Mouse (Mus musculus) spleen, postnatal 36 days (tissue): Measurements from ENCODE around the gene Hs6st3.
"Not testable (repeated sequence)": the region's sequence is repeated elsewhere in the genome, so short reads cannot be mapped to it uniquely, and the experiment has no call there.

ENCODE experiments used
- DNase-seq, 2 experiments: peaks; one replicate each; pipeline ENCODE4 v3.0.0; 2022; ENCODE audit warnings: low spot score in 2 of 2, mixed read lengths in 1 of 2

The Hs6st3 gene

GRCm38 (mm10) chr14:119451594-119451993 lies 313.5 kb downstream of the Hs6st3 start:
- DNase-seq, result no peak

DNA sequence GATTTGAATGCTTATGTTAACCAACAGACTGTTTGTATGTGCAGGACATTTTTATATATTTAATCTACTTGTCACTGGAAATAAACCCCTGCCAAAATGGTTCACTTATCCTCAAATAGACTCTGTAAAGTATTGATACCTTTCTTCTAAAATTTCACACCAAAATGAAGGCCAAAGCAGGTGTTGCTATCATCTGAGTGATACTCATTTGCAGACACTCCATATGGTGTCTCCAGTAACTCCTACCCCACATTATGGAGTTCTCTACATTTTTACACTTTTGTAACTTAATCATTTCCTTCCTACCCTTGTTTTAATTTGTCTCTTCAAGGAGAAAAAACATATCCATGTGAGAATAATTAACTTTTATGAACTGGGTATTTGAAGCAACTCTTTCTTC lies 314.2 kb downstream of the Hs6st3 start:
- no peak for DNase-seq

GRCm38 (mm10) chr14:119452797-119453196 lies 314.7 kb downstream of the Hs6st3 start:
- DNase-seq, result no peak

DNA sequence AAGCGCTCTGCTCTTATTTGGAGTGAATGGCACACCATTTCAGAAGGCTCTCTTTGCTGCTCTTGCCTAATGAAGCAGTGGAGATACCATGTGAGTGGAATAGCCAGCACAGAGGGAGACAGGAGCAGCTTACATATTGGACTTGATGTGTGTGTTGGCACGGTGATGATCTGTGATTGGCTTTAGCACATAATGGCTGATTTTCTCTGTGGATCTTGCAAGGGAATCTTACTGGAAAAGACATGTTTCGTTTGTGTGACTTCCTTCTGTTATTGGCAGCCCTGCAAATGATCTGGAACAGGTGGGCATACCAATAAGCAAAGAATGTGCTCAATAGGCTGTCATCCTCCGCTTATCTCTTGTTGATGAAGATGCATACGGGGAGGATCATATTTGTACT lies 326.2 kb downstream of the Hs6st3 start:
- DNase-seq, result no peak

GRCm38 (mm10) chr14:119464883-119465282 lies 326.7 kb downstream of the Hs6st3 start:
- no peak for DNase-seq

DNA sequence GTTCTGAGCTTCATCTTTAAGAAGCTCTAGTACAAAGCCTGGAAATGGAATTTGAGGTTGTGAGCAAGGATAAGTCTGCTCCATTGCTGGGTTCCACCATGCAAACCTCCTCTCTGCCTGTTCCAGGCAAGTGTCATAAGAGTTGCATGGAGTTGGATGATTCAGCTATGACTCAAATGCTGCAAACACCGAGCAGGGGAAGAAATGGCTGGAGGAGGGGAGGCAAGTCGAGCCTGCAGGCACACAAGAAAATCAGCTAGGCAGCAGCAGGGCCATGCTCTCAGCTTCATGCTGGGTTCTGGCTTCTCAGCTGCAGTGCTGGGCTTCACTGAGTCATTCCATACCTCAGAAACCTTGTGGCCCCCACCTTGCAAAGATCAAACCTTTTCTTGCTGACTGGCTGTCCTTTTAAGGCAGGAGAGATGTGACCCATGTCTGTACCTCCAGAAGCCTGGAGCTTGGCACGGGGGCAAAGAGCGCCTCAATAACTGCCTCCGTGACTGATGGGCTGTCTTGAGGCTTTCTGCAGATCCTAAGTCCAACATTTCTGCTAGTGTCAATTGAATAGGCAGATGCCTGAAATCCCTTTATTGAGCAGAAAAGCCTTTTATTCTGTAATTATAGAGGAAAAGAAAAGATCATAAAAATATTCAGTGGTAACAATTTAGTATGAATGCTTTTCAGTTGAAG lies 328.9 kb downstream of the Hs6st3 start:
- DNase-seq, result no peak

DNA sequence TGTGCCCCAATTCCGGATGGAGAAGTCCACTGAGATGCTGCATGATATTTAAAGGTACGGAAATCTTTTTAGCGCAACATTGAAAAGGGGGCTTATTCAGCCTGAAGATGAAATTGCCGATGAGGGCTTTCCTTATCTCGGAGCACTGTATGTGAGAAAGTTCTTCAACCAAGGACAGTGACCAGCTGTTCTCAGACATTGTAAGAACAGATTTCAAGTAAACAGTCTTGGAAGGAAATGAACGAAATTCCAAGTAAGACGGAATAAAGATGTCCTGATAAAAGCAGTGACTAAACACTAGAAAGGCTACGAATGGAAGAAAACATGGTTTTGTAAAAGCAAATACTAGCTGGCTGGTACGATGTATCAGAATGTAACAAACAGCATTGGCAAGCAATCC lies 338.4 kb downstream of the Hs6st3 start:
- no peak for DNase-seq

DNA sequence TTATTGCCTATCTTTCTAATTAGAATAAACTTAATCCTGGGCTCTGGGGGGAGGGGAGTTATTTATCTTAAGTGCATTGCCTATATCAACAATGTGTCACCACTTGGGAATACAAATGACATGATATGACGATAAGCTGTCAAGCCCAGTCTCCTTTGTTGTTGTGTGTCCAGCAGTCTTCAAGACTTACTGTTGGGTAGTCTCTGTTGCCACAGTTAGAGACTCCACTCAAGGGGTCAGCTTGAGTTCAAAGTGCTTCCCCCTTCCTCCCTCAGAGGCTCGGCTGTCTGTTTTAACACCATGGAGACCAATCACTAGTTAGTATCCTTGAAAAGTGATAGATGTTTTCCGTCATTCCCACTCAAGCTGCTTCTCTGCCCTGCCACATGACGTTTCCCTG lies 339.7 kb downstream of the Hs6st3 start:
- DNase-seq, result no peak

DNA sequence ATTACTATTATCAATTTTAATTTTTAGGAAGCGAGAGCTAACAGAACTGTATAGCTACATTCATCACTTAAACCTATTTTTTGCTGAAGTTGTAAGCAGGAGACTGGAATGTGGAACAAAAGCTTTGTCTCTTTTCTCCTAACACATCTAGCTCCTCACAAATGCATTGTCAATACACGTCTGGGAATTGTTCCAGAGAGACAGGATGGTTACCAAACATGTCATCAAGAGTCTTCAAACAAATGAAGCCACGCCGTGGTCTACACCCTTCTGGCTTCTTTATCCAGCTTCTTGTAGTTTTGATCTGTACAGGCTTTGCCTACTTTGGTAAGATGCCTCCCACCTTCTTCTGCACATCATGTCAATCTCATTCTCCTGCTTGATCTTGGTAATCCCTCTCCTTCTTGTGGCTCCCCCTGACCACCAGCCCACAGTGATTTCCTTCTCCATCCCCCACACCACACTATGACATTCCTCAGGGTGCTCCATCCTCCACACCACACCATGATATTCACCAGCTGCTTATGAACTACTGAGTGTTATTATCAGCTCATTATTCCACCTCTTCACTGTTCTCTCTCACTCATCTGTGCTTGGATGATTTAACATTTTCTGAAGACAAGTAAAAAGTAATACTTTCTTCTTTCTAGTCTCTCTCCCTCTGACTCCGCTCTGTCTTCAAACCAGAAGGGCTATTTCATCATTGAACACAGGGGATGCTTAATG lies 351.0 kb downstream of the Hs6st3 start:
- no peak for DNase-seq

GRCm38 (mm10) chr14:119520632-119521031 lies 382.5 kb downstream of the Hs6st3 start:
- no peak for DNase-seq

GRCm38 (mm10) chr14:119521056-119521455 lies 382.9 kb downstream of the Hs6st3 start:
- DNase-seq, result no peak

- DNase-seq, result no peak
Observed at GRCm38 (mm10) chr14:119532889-119533546, 394.9 kb downstream of the Hs6st3 start.

DNA sequence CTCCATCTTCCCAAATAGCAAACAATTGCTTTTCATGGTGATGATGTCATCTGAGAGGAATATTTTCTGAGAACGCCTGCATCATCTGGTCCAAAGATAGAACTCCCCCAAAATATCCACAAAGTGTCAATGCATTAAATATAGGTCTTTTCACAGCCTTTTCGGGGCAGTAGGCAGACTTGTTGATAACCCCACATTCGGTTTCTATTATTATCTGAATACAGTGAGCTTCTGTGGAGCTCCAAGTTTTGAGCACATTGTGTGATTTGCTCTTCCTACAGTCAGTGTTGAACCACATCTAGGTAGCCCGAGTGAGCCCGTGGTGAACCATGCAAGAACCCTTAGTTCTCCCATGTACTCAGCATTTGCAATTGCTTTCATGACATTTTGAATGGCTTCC lies 402.4 kb downstream of the Hs6st3 start:
- DNase-seq, result no peak

GRCm38 (mm10) chr14:119544596-119544995 lies 406.5 kb downstream of the Hs6st3 start:
- DNase-seq, result no peak

GRCm38 (mm10) chr14:119558356-119558755 lies 420.2 kb downstream of the Hs6st3 start:
- no peak for DNase-seq

DNA sequence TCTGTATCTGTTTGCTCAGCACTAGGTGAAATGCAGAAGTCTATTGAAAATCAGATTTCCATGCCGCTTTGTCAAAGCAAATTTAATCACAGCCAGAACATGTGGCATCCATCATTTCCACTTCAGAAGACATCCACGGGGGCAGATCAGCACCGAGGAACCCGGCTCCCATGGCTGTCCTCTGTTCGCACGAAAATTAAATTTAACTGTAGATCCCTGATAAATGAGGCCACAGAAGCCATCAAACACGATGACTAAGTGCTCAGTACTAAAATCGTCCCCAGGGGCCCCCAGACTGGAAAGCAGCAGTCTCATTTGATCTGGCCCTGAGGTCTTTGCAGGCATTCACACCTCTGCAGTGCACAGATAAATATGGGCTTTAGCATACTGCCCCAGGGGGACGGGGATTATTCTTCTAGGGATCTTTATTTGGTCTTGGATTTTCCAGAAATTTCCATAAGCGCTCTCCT lies 443.9 kb downstream of the Hs6st3 start:
- DNase-seq, result no peak

DNA sequence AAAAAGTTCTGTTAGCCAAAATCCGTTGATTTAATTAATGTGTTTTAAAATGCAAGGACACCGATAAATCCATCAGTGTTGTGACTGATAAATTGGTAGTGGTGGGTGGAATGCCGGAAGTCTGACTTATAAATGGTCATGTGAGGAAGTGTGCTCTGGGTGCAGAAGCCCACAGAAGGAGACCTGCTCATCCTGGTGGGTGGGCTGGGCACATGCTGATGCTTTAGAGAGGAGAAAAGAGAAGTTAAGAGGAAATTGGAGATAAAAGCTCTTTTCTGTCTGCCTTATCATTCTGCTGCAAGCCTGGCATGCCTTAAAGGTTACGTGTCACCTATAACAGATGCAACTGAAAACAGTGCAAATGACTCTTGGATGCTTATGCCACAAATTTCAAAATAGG lies 446.9 kb downstream of the Hs6st3 start:
- DNase-seq, result no peak

DNA sequence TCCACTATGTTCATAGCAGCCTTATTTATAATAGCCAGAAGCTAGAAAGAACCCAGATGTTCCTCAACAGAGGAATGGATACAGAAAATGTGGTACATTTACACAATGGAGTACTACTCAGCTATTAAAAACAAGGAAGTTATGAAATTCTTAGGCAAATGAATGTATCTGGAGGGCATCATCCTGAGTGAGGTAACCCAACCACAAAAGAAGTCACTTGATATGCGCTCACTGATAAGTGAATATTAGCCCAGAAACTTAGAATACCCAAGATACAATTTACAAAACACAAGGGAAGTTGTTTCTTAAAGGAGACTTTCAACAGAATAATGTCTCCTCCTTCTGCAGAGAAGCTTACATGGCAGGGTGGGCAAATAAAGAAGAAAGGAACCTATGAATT lies 449.2 kb downstream of the Hs6st3 start:
- not testable (repeated sequence) for DNase-seq

DNA sequence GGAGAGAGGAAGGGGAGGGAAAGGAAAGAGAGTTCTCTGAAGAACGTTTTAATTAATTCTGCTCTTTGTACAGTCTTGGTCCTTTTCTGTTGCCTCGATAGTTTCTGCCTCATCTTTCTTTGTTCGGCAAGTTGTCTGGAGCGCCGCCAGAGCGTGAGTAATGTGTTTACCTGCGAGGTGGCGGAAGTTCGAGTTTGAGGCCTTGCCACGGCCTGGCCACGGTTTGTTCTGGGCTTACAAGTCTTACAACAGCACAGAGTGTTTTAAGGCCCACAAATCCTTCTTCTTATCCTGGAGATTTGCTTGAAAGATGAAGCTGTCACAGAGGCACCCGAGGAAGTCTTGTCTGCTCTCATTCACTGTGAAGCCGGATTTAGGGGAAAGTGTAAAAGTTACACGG lies 466.2 kb downstream of the Hs6st3 start:
- no peak for DNase-seq

DNA sequence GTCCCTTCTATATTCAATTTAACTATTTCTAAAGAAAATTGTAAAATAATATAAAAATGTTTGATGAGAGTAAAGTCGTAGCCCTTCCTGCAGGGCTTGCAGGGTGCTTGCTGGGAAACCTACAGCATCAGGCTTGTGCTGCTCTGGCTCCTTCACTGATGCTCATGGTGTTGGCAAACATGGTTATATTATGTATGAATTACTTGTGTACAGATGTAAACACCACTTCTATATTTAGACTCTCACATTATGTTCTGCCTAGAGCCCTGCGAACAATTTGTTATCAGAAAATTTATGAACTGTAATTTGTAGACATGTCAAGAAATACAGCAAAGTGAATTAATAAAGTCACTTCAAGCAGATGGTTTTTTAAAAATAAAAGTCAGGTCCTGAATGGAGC lies 474.7 kb downstream of the Hs6st3 start:
- DNase-seq, result no peak

GRCm38 (mm10) chr14:119629127-119629526 lies 491.0 kb downstream of the Hs6st3 start:
- no peak for DNase-seq

DNA sequence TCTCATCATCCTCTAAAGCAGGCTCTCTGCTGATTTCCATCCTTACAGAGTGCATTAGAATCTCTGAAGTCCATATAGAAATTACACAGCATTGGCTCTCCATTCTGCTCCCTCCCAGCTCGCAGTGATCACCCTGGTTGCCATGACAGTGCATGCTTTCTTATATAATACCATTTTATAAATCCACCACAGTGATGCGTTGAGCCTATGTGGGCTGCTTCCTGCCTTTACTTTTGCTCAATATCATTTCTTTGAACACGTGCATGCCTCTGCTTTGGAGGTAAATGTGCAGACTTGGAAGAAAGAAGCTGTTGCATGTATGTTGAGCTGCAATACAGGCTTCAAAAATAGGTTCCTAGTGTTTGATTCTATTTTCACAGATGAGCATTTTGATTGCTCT lies 494.9 kb downstream of the Hs6st3 start:
- DNase-seq, result no peak

DNA sequence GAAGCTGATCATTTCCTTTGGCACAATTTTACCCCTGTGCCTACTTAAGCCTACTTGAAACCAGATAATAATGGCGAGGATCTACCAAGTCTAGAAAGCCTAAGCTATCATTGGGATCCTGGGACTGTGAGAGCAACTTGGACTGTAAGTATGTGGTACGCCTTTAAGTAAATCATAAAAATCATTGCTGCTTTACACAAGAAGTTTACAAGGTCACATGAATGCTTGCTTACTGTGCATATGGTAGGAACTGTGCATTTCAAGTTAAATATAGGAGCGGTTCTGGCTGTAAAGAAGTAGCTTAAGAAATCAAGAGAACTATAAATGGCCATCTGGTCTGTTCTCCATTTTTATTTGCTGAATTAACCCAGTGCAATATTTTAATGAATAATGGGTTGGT lies 495.5 kb downstream of the Hs6st3 start:
- no peak for DNase-seq
